Mouse (Mus musculus) right cerebral cortex, postnatal 4 days (tissue): ENCODE data around the gene Gm14085.
A peak's percentile ranks its signal among the peaks of the same experiment; 100 is the strongest.
"Not testable (repeated sequence)": the region's sequence is repeated elsewhere in the genome, so short reads cannot be mapped to it uniquely, and the experiment has no call there.

Source experiments
- DNase-seq: peaks from one replicate; pipeline ENCODE4 v3.0.0-alpha.2; 2022

Gm14085 gene

GRCm38 (mm10) chr2:122484641-122485040 lies at the start of gene Gm14085:
Gene Gm14085 (plus strand): TSS chr2:122484941.
- no peak for DNase-seq

GRCm38 (mm10) chr2:122438706-122439482 lies 45.8 kb upstream of the Gm14085 start:
- not testable (repeated sequence) for DNase-seq

DNA sequence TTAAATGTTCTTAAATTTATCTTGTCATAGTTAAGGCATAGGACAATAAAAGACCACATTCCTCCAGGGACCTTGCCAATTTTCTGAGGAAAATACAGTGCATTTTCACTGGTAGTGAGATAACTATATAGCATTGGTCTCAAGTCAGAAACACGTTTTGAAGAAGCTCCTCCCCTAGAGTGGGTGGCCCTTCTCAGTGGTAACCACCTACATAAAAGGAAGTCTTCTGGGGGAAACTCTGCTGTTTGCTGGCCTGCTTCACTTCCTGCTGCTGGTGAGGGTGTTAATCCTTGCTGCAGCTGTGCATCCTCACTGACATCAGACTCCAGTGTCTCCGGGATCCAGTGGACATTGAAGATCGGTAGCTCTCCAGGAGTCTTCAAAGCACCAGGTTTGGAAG lies 44.2 kb upstream of the Gm14085 start:
- DNase-seq = not testable (repeated sequence)

DNA sequence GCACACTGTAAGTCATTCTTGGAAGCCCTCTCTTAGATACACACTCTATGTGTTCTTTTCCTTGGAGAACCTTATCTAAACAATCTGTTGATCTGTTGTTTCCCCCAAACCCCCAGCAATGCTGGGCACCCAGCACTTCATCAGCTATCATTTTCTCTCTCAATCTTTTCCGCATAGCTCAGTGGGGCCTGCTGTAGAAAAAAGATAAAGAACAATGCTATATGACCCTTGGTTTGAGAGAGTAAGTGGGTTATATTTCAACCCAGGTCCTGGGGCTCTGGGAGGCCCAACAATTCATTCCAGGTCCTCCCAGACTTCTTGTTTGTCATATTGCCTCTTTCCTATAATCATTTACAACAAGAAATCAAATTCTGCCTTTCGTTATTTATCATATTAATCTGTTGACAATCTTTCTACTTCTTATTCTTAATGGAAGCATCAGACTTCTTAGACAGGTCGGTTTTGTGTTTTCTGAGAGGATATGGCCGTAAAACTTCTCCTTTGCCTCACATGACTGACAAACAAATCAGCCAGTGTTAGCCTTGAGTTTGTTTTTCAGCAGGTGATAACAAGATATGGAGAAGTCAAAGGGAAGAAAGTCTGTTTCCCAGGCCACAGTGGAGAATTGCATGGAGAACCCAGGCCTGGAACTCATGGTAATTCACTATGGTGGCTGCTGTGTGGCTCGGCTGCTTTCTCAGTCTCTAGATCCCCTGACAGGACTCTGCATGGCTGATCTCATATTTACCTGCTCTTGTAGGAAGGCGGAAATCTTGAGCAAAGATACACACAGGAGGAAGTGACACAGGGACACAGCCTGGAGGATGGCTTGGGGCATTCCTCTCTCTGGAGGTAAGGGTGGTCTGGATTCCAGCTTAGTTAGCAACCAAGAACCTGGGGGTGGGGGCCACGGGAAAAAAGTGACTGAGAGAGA lies 43.5 kb upstream of the Gm14085 start:
- DNase-seq = no peak

- no peak for DNase-seq
These were observed 34.4 kb upstream of the Gm14085 start for GRCm38 (mm10) chr2:122450351-122450750.

GRCm38 (mm10) chr2:122452426-122452825 lies 32.3 kb upstream of the Gm14085 start:
- DNase-seq = no peak

GRCm38 (mm10) chr2:122466901-122467300 lies 17.8 kb upstream of the Gm14085 start:
- peak; percentile 4 for DNase-seq

DNA sequence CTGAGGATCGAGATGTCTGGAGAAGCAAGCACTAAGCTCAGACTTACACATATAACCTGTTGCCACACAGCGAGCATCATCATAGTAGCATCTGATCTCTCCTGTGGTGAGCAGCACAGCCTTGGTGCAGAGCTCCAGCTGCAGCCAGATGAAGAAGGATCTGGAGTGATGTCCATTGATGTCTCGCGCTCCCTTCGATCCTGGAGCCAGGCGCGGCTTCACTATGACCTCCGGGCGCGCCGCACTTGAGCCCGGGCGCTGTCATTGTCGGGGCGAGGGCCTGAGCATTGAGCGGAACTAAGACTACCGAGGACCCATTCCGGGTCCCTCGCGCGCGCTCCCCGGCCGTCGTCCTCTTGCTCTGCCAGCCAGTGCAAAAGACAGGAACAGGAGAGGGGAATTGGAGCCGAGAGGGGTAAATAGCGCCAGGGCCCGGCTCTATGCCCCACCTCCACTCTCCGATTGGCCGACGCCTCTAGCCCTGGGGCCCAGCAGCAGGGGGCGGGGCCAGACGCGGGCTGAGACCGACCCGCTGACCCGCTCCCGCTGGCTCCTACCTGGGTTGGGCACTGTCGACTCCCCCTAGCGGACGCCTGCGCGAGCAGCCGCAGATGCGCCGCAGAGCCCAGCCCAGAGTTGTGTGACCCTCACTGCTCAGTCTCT lies 17.3 kb upstream of the Gm14085 start:
- DNase-seq = peak; percentile 82

GRCm38 (mm10) chr2:122469221-122469620 lies 15.5 kb upstream of the Gm14085 start:
- DNase-seq = no peak

- DNase-seq = no peak
These were observed 8.2 kb upstream of the Gm14085 start for GRCm38 (mm10) chr2:122476585-122476984.

GRCm38 (mm10) chr2:122483787-122484186 lies 954 bp upstream of the Gm14085 start:
- not testable (repeated sequence) for DNase-seq

DNA sequence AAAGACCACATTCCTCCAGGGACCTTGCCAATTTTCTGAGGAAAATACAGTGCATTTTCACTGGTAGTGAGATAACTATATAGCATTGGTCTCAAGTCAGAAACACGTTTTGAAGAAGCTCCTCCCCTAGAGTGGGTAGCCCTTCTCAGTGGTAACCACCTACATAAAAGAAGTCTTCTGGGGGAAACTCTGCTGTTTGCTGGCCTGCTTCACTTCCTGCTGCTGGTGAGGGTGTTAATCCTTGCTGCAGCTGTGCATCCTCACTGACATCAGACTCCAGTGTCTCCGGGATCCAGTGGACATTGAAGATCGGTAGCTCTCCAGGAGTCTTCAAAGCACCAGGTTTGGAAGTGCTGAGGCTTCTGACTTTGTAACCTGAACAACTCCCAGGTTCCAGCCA lies 913 bp downstream of the Gm14085 start:
- not testable (repeated sequence) for DNase-seq

DNA sequence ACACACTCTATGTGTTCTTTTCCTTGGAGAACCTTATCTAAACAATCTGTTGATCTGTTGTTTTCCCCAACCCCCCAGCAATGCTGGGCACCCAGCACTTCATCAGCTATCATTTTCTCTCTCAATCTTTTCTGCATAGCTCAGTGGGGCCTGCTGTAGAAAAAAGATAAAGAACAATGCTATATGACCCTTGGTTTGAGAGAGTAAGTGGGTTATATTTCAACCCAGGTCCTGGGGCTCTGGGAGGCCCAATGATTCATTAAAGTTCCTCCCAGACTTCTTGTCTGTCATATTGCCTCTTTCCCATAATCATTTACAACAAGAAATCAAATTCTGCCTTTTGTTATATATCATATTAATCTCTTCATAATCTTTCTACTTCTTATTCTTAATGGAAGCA lies 1.4 kb downstream of the Gm14085 start:
- DNase-seq = not testable (repeated sequence)

DNA sequence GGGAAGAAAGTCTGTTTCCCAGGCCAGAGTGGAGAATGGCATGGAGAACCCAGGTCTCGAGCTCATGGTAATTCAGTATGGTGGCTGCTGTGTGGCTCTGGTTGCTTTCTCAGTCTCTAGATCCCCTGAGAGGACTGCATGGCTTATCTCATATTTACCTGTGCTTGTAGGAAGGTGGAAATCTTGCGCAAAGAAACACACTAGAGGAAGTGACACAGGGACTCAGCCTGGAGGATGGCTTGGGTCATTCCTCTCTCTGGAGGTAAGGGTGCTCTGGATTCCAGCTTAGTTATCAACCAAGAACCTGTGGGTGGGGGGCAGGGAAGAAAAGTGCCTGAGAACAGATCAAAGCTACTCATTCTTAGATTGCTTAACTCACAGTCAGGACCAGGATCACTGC lies 1.9 kb downstream of the Gm14085 start:
- DNase-seq = no peak

DNA sequence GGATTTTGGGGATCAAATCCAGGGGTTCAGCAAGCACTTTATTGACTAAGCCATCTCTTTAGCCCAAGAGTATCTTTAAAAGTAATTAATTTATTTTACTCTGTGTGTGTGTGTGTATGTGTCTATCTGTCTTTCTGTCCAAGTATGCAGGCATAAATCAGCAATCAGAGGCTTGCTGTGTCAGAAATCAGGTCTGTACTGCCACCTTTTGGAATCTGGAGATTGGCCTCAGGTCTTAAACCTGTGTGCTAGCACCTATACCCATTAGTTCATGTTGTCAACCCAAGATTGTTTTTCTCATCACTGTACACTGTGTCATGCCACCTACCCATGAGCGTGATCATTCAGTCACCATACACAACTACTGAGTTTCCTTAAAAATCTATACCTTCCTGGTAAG lies 45.0 kb downstream of the Gm14085 start:
- not testable (repeated sequence) for DNase-seq

DNA sequence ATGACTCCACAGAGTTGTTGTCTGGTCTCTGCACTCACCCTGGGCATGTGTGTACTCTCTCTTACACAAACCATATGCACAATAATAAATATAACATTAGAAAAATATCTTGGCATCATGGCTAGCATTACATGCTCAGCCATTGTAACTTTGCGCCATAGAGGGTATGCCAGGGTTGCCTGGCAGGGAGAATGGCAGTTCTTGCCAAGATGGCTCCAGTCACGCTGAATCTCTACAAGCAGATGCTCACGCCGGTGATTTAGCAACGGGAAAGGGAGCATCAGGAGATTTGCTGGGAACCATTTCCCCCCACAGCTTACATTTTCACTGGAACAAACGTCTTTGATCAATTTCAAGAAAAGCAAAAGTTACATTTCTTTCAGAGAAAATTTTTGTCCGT lies 46.5 kb downstream of the Gm14085 start:
- DNase-seq = peak; percentile 26

- no peak for DNase-seq
These were observed 47.0 kb downstream of the Gm14085 start for GRCm38 (mm10) chr2:122531726-122532125.

- DNase-seq = peak; percentile 4
These were observed 47.5 kb downstream of the Gm14085 start for GRCm38 (mm10) chr2:122532136-122532801.

GRCm38 (mm10) chr2:122532802-122533186 lies 48.1 kb downstream of the Gm14085 start:
- no peak for DNase-seq

DNA sequence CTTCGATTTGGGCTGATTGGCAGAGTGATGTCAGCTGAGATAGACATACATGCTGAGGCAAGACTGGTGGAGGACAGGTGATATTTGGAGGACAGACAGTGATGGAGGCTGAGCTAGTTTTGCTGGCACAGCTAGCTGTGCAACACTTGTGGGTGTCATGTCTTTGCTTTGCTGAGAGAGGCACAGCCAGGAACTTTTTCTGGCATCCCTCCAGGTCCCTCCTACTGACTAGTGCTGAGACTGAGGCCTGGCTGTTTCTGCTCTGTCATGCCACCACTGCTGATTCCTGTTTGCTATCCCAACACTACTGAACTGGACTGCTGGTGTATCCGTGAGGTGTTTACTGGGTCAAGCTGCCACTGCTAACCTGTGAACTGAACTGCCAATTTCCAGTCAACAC lies 48.6 kb downstream of the Gm14085 start:
- peak; percentile 12 for DNase-seq

GRCm38 (mm10) chr2:122534671-122535070 lies 49.9 kb downstream of the Gm14085 start:
- no peak for DNase-seq

GRCm38 (mm10) chr2:122558317-122558716 lies 73.6 kb downstream of the Gm14085 start:
- DNase-seq = peak; percentile 70

GRCm38 (mm10) chr2:122561221-122561620 lies 76.5 kb downstream of the Gm14085 start:
- no peak for DNase-seq
